Mouse (Mus musculus): ENCODE measurements around the gene Sp140.
"Not testable (repeated sequence)": the region's sequence is repeated elsewhere in the genome, so short reads cannot be mapped to it uniquely, and the experiment has no call there.

The Sp140 gene

GRCm38 (mm10) chr1:85600078-85600477 is at the start of gene Sp140:
Gene Sp140, plus strand, starts transcription at chr1:85600378.
- in situ Hi-C loops (cut with MboI; ENCODE audit: low pct_unique_long_range_greater_than_20kb in 1 of 2, low sequenced_read_pairs in 2 of 2, unreplicated experiment in 1 of 2): not testable (repeated sequence)

- in situ Hi-C loops (cut with MboI; ENCODE audit: low pct_unique_long_range_greater_than_20kb in 1 of 2, low sequenced_read_pairs in 2 of 2, unreplicated experiment in 1 of 2): not testable (repeated sequence)
Measured at GRCm38 (mm10) chr1:85555261-85555660, 44.9 kb upstream of the Sp140 start.

- in situ Hi-C loops (cut with MboI; ENCODE audit: low pct_unique_long_range_greater_than_20kb in 1 of 2, low sequenced_read_pairs in 2 of 2, unreplicated experiment in 1 of 2): not testable (repeated sequence)
Measured at GRCm38 (mm10) chr1:85573554-85573953, 26.6 kb upstream of the Sp140 start.

- in situ Hi-C loops (cut with MboI; ENCODE audit: low pct_unique_long_range_greater_than_20kb in 1 of 2, low sequenced_read_pairs in 2 of 2, unreplicated experiment in 1 of 2): not testable (repeated sequence)
Measured at GRCm38 (mm10) chr1:85575376-85575775, 24.8 kb upstream of the Sp140 start, which contains the start of gene G530012D18Rik. Gene G530012D18Rik, plus strand, starts transcription at chr1:85575676.

- in situ Hi-C loops (cut with MboI; ENCODE audit: low pct_unique_long_range_greater_than_20kb in 1 of 2, low sequenced_read_pairs in 2 of 2, unreplicated experiment in 1 of 2): not testable (repeated sequence)
Measured at GRCm38 (mm10) chr1:85578372-85579010, 21.7 kb upstream of the Sp140 start.

- in situ Hi-C loops (cut with MboI; ENCODE audit: low pct_unique_long_range_greater_than_20kb in 1 of 2, low sequenced_read_pairs in 2 of 2, unreplicated experiment in 1 of 2): not testable (repeated sequence)
Measured at GRCm38 (mm10) chr1:85579199-85580147, 20.7 kb upstream of the Sp140 start.

GRCm38 (mm10) chr1:85580148-85580534 is 20.0 kb upstream of the Sp140 start:
- in situ Hi-C loops (cut with MboI; ENCODE audit: low pct_unique_long_range_greater_than_20kb in 1 of 2, low sequenced_read_pairs in 2 of 2, unreplicated experiment in 1 of 2): not testable (repeated sequence)

- in situ Hi-C loops (cut with MboI; ENCODE audit: low pct_unique_long_range_greater_than_20kb in 1 of 2, low sequenced_read_pairs in 2 of 2, unreplicated experiment in 1 of 2): not testable (repeated sequence)
Measured at GRCm38 (mm10) chr1:85580578-85580977, 19.6 kb upstream of the Sp140 start.

GRCm38 (mm10) chr1:85581518-85581917 is 18.7 kb upstream of the Sp140 start:
- in situ Hi-C loops (cut with MboI; ENCODE audit: low pct_unique_long_range_greater_than_20kb in 1 of 2, low sequenced_read_pairs in 2 of 2, unreplicated experiment in 1 of 2): not testable (repeated sequence)

GRCm38 (mm10) chr1:85588697-85589096 is 11.5 kb upstream of the Sp140 start:
- in situ Hi-C loops (cut with MboI; ENCODE audit: low pct_unique_long_range_greater_than_20kb in 1 of 2, low sequenced_read_pairs in 2 of 2, unreplicated experiment in 1 of 2): not testable (repeated sequence)

GRCm38 (mm10) chr1:85592526-85592925 is 7.7 kb upstream of the Sp140 start:
- in situ Hi-C loops (cut with MboI; ENCODE audit: low pct_unique_long_range_greater_than_20kb in 1 of 2, low sequenced_read_pairs in 2 of 2, unreplicated experiment in 1 of 2): not testable (repeated sequence)

- in situ Hi-C loops (cut with MboI; ENCODE audit: low pct_unique_long_range_greater_than_20kb in 1 of 2, low sequenced_read_pairs in 2 of 2, unreplicated experiment in 1 of 2): not testable (repeated sequence)
Measured at GRCm38 (mm10) chr1:85598271-85599012, 1.7 kb upstream of the Sp140 start, which contains the start of gene Sp110. Gene Sp110, minus strand, starts transcription at chr1:85598817.

GRCm38 (mm10) chr1:85600794-85601193 is 616 bp downstream of the Sp140 start:
- in situ Hi-C loops (cut with MboI; ENCODE audit: low pct_unique_long_range_greater_than_20kb in 1 of 2, low sequenced_read_pairs in 2 of 2, unreplicated experiment in 1 of 2): not testable (repeated sequence)

GRCm38 (mm10) chr1:85604341-85604740 is 4.2 kb downstream of the Sp140 start:
- in situ Hi-C loops (cut with MboI; ENCODE audit: low pct_unique_long_range_greater_than_20kb in 1 of 2, low sequenced_read_pairs in 2 of 2, unreplicated experiment in 1 of 2): not testable (repeated sequence)

- in situ Hi-C loops (cut with MboI; ENCODE audit: low pct_unique_long_range_greater_than_20kb in 1 of 2, low sequenced_read_pairs in 2 of 2, unreplicated experiment in 1 of 2): not testable (repeated sequence)
Measured at GRCm38 (mm10) chr1:85608361-85608760, 8.2 kb downstream of the Sp140 start.

GRCm38 (mm10) chr1:85610581-85610980 is 10.4 kb downstream of the Sp140 start:
- in situ Hi-C loops (cut with MboI; ENCODE audit: low pct_unique_long_range_greater_than_20kb in 1 of 2, low sequenced_read_pairs in 2 of 2, unreplicated experiment in 1 of 2): not testable (repeated sequence)

GRCm38 (mm10) chr1:85615096-85615495 is 14.9 kb downstream of the Sp140 start:
- in situ Hi-C loops (cut with MboI; ENCODE audit: low pct_unique_long_range_greater_than_20kb in 1 of 2, low sequenced_read_pairs in 2 of 2, unreplicated experiment in 1 of 2): not testable (repeated sequence)

GRCm38 (mm10) chr1:85615819-85616218 is 15.6 kb downstream of the Sp140 start:
- in situ Hi-C loops (cut with MboI; ENCODE audit: low pct_unique_long_range_greater_than_20kb in 1 of 2, low sequenced_read_pairs in 2 of 2, unreplicated experiment in 1 of 2): not testable (repeated sequence)

- in situ Hi-C loops (cut with MboI; ENCODE audit: low pct_unique_long_range_greater_than_20kb in 1 of 2, low sequenced_read_pairs in 2 of 2, unreplicated experiment in 1 of 2): not testable (repeated sequence)
Measured at GRCm38 (mm10) chr1:85617161-85617560, 17.0 kb downstream of the Sp140 start.
